Mouse (Mus musculus) ovary, adult 18-20 months (tissue): Measurements from ENCODE around the gene Rnf25.

Experiments
- DNase-seq: peaks from one replicate; pipeline ENCODE4 v3.0.0; 2022; ENCODE audit warnings: low spot score, mixed read lengths

Gene Rnf25

DNA sequence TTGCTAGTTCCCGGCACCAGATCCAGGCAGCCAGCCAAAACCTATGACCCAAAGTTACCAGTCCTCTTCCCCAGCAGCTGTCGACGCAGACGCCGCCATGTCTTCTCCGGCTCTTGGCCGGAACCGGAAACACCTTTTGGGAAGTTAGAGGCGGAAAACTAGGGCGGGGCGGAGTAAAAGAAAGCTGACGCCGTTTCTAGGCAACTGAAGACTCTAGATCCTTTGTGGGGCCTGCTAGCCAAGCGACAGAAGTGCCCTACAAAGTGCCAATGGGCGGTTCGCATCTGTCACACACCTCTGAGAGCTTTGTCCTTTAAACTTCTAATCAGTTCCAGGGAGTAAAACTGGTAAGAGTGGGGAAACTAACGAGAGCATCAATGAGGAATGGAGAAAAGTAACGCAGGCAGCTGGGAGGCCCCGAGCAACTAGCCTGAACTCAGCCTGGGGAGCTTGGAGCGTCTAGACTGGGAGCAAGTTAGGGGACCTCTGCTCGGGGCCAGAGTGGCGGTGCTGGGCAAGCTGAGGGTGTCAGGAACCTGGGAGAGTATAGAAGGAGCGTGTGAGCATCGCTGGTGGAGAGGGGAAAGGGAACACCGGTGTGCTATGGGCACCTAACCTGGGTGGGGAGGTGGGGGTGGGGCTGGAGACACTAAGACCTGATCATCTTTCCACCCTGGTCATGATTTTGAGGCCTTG, at the start of gene Rnf25, which contains the start of gene Stk36:
TSS of gene Rnf25 (minus strand) at position 131 of the 696 bp plus-strand sequence.
TSS of gene Stk36 (plus strand) at position 179 of the 696 bp plus-strand sequence.
- DNase-seq: peak; percentile 73

DNA sequence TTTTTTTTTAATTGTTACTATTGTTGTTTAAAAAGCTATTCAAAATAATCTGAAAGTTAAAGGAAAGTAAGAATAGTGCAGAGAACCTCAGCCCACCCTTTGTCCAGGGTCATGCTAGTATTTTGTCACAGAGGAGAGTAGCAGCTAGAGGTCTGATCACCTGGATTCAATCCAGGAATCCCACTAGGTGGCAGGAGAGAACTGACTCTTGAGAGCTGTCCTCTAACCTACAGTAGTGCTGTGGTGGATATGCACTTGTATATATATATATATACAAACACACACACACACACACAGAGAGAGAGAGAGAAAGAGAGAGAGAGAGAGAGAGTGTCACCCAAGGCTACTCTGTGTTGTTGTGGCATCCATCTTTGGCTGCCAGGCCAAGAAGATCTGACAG, 42.7 kb upstream of the Rnf25 start:
- DNase-seq: no peak

DNA sequence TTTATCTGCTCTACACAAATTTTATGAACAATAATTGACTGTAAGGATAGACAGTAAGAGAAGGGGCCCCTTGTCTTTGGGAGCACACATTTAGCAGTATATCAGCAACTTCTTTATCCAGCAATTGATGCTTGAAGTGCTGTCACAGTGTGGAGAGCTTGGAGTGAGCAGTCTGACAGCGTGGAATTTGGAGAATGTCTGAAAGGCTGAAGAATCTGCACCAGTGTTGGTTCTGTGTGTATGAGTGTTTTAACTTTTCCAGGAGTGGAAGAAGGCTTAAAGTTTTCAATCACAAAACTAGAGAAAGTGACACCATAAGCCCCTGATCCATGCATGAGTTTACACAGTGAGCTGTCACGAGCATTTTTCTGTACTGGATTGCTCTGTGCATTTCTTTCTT, 42.3 kb upstream of the Rnf25 start:
- DNase-seq: no peak

DNA sequence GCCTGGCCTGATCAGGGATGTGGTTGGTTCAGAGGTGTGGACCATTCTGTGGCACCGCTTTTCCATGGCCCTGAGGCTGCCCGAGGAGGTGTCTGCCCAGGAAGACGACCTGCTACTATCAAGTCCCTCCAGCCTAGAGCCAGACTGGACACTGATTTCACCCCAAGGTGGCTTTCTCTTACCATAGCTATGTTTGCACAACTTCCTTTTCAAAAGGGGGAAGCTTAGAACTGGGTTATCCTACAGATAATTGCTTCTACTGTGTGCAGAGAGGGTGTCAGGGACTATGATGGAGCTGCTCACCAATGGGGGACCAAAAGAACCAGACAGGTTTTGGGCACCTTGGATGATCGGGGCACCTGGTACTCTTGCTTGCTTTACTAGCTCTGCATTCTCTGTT, 31.5 kb upstream of the Rnf25 start:
- no peak for DNase-seq

DNA sequence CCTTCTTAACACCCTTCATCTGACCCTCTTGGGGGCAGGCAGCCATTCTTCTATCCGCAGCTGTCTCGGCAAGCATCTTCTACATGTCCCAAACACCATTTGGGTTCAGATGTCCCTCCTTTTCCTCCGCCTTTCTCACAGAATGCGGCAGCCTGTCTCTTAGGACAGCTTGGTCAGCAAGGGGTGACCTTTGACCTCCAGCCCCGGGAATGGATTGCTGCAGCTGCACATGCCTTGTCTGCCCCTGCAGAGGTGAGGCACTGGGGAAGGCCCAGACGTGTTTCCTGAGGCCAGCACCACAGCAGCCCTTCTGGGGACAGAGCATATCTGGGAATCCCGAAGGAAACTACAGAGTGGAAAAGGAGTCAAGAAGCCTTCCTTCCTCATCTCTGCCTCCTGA, 26.8 kb upstream of the Rnf25 start:
- DNase-seq: no peak

DNA sequence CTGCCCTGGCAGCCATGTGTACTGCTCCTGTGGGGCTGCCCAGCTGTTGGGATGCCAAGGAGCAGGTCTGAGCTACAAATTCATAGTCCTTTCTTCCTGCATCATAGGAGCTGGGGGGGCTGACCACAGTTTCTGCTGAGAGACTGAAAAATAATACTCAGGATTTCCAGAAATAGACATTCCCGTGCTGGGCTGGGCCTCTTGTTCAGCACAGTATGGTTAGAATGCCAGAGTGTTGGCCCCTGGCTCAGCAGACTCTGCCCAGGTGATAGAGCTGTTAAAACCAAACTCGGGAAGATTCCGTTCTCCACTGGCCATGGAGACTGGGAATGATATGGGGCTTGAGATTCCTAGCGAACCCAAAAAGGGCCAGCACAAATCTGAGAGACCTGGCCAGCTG, 24.9 kb upstream of the Rnf25 start:
- DNase-seq: no peak

DNA sequence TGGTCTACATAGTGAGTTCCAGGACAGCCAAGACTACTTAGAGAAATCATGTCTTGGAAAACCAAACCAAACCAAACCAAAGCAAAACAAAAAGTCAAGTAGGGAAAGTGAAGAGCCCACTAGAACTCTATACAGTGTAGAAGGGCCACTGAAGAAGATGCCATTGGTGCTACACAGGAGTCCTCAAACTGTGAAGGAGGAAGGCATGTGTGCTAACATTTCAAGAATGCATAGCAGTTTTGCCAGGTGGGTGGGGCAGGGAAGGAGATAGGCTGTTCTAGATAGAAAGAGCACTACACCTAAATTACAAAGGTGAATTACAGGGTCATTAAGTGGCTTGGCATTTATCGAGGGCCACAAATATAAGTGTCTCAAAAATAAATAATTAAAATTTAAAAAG, 23.0 kb upstream of the Rnf25 start:
- no peak for DNase-seq

DNA sequence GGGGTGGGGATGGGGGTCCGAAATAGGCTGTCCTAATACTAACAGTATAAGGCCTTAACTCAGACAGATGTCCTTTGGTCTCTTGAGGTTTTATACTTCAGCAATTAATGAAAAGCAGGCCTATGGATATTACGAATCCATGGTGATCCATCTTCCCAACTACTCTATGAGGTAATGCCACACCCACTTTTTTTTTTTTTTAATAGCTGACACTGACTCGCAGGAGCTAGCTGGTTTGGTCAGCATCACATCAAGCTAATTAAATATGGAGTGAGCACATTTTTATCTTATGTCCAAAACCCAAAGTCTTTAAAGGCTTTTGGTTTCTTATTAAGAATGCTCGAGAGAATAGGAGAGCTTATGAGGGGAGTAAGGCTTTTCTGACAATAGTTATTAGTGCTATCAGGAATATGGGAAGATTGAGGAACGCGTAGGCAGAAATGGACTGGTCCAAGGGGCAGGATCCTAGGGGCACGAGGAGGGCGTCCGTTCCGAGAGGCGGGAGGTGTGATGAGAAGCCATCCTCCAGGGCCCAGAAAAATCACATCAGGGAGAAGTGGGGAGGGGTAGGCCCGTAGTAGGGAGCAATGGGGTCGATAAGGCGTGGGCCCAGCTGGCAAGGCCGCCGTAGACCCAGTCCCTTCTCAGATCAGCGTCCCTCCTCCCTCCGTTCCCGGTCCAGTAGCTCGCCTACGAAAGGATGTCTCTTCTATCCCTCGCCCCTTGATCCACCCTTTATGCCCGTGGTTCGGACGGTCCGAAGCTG, 513 bp downstream of the Rnf25 start:
- no peak for DNase-seq

DNA sequence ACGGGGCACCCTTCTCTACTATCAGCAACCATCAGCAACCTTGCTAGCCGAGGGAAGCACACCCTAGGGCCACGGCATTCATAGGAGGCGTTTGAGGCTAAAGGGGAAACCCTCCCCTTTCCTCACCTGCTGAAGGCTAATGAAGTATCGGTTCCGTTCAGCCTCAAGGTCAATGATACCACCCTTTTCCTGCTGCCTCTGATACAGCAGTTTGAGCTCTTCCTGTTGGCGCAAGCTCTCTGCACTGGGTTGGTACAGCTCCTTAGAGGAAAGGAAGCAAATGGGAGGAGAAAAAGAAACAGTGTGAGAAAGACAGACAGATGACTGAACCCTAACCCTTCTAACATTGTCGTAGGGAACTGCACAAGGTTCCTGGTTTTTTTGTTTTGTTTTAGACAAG, 6.8 kb downstream of the Rnf25 start:
- DNase-seq: no peak

DNA sequence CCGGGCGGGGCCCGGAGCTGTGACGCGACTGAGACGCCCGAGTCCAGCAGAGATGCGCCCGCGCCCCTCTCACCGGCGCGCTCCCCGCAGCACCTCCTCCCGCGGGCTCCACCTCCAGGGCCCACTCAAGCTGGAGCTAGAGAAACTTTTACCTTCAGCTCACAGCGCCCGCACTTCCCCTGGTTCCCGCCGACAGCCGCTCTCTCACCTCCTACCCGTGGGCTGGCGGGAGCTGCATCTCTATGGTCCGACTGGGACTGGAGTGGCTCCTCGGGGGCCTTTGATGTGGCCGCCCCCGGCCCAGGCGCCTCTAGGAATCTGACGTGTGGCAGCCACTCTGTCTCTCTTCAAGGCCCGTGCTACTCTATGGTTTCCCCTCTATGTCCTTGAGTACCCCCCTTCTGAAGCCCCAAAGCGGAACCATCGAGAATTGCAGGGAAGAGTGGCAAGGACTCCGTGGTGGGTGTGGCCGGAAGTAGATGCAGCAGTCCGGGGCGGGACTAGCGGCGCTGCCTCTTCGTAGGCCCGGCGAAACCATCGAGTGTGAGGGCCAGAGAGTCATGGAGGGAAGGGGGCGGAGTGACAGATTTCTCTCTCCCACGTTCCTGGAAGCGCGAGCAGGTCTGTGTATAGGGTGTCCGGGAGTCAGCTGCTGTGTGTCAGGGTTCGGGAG, 13.3 kb downstream of the Rnf25 start, which contains the start of the genes Zfp142 and Bcs1l:
TSS of gene Zfp142 (minus strand) at position 474 of the 673 bp plus-strand sequence.
TSS of gene Bcs1l (plus strand) at position 517 of the 673 bp plus-strand sequence.
- peak; percentile 99 for DNase-seq

DNA sequence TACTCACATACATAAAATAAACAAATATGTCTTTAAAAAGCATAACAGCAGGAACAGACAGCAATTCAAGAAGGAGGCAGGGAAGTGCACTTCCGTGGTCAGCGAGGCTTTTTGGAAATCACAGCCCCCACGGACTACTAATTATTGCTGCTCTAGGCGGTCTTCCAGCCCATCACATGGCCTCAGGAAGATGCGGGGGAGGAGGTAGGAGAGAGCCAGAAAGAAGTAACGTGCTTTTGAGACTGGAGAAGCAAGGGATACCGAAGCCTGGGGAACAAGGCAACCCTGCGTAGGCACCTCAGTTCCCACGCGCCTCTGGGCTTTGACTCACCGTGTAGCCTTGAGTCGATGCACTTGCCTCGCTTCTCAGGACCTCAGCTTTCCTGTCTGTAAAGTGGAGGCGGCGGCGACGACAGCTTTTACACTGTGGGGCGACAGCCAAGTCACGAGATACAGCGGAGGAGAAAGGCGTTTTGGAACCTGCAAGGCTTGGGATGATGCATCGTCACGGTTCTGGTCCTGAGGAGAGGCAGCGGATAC, 13.9 kb downstream of the Rnf25 start:
- peak; percentile 30 for DNase-seq

DNA sequence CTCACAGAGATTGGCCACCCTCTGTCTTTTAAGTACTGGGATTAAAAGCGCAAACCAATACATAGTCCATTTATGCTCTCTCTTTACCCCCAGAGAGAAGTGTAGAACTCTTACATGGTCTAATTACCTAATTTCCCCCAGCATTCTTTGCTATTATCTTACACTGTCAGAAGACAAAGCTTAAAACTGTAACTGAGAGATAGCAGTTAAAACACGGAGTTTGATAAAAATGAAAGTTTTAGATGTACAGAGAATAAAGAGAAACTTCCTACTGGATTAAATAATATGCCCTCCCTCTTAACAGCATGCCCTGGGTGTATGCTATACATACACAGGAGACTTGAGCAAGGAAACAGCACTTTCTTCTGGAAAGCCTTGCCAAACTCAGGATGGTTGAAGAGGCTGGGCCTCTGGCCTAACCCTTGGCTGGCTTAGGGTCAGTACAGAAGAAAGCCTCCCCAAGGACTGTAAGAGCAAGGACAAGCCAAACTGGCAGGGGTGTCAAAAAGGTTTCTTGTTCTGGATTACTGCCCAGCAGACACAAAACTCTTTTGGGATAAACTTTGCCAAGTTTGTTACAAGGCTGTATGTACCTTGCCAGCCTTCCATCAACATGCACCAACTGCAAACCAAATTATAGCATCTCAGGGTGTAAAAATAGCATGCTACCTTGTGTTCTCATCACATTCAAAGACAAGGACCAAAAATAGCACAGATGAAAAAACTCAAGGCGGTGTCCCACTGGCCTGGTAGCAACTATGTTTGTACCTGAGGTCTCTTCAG, 16.4 kb downstream of the Rnf25 start:
- DNase-seq: no peak

DNA sequence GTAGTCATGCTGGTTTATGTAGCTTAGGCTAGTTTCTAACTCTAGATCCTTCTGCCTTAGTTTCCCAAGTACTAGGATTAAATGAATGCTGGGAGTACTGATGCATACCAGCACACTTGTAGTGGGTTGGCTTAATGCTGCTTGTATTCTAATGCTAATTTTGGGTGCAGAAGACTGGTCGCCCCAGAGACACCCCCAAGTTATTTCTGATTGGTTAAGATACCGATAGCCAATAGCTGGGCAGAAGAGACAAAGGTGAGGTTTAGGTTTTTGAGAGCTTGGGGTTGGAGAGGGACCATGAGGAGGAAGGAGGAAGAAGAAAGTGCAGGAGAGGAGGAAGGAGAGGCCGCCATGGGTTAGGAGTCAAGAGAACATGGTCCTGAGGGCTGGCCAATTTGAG, 18.6 kb downstream of the Rnf25 start:
- DNase-seq: no peak

DNA sequence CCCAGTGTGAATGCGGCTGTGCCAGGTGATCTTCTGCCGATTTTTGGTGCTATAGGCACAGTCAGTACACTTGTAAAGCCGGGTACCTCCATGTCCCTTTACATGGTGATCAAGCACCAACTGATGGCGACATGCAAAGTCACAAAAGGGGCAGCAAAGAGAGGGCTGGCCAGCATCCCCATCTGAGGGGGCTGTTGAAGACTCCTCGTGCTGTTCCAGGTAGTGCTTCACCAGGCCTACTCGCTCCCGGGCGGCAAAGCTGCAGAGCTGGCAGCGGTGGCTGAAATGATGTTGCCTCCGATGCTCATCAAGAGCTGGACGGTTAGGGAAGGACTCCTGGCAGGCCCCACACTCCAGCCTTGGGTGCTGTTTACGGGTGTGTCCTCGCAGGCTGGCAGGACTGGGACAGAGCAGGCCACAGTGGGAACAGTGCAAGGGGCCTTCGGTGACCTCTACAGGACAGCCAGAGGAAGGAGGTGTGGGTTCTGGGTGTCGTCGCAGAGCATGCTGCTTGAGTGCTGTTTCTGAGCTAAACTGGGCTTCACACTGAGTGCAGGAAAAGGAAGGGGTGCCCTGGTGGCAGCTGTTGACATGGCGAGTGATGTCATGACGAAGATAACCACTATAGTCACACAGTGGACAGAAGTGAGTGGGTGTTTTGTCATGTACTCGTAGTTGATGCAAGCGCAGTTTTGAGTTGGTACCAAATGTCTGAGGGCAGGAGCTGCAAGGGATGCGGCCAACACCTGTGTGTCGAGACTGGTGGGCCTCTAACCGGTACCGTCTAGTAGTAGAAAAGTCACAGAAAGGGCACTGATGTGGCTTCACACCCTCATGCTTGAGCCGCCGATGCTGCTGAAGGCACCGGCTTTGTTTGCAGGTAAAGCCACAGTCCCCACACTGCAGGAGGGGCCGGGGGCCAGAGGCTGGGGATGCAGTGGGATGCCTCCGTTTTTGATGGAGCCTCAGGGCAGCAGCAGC, 31.2 kb downstream of the Rnf25 start:
- no peak for DNase-seq

DNA sequence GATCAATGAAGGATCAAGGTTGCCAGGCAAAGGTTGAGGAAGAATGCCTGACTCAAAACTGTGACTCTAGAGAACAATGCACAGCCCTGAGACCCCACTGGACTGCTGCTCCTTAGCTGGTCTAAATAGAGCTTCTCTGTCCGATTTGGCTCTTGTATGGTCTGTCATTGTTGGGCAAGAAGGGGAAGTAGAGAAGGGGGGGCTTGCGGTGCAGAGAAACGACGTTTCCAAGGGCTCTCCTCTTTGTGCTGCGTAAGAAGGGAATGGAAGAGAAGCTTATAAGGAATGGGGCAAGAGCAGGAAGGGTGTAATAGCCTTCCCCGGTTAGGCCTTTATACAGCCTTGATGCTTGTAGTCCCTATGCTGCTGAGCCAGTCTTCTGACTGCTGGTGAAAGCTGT, 35.4 kb downstream of the Rnf25 start:
- no peak for DNase-seq

DNA sequence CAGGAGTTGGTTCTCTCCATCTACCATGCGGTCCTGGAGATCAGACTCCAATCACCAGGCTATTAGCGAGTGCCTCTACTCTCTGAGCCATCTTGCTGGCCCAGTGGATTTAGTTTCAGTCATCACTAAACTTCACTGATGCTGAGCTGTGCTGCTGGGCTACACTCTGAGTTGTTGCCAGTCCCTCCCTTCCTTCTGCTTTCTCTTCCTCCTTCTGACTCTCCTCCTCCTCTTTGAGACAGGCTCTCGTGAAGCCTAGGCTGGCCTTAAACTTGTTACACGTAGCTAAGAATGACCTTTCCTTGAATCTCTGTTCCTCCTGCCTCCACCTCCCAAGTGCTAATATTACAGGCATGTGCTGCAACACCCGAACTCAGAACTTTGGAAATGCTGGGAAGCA, 42.1 kb downstream of the Rnf25 start:
- no peak for DNase-seq

DNA sequence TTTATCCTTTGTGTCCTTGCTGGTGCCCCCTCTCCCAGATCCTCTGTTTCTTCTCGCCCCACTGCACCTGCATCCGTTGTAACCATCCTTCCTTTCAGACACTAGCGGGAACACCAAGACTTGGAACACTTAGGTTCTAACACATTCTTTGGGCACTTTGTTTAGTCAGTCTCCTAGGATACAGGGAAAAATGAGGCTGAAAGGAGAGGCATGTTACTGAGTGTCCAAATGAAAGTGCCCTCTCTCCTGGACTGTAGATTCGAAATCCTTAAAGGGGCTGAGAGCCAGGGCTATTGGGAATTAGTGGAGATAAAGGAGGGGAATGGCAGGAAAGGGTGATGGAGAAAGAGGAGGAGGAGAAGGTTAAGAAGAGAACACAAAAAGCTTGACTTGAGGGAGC, 57.0 kb downstream of the Rnf25 start, which contains the start of gene Usp37:
TSS of gene Usp37 (minus strand) at position 101 of the 400 bp plus-strand sequence.
- no peak for DNase-seq
